Mouse (Mus musculus) heart, postnatal 36 days (tissue): ENCODE results near the gene Gpt2. TPM values are rescaled to one million over a fixed set of nuclear protein-coding genes. Genes with fewer than 3 reads are reported as not detected.

Experiments used
- DNase-seq, 2 experiments: peaks; one replicate each; pipeline ENCODE4 v3.0.0; 2021 to 2022
- intact Hi-C: fragments of 180-260 bp; cut with DNase I; formaldehyde crosslinking; loops from one replicate; pipeline ENCODE4 v1.15.1; 2025
- total RNA-seq, 2 experiments: library from RNA; stranded (reverse); gene quantifications; 2 replicates each; pipeline ENCODE4 v1.2.3; 2021

Gene Gpt2
- total RNA-seq = 10 to 100 TPM; 37.8 to 41.5 TPM

- DNase-seq = peak; percentile 87 to 89
- intact Hi-C loops = no loop called here
These were observed at the start of gene Gpt2 for GRCm38 (mm10) chr8:85492125-85492875. Gene Gpt2, plus strand, starts transcription at chr8:85492576.

DNA sequence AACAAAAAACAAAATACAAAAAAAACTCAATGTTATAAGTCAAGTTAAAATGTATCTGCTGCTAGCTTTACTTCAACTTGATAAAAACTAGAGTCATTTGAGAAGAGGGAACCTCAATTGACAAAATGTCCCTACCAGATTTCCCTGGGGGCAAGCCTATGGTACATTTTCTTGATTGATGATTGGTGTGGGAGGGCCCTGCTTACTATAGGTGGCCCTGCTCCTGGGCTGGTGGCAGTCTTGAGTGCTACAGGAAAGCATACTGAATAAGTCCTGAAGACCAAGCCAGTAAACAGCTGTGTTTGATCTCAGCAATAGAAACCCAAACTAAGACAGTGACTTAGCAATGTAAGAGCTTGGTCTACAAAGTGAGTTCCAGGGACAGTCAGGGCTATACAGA, 48.3 kb upstream of the Gpt2 start:
- intact Hi-C loops = no loop called here
- DNase-seq = no peak

GRCm38 (mm10) chr8:85445936-85446685, 46.3 kb upstream of the Gpt2 start:
- no peak for DNase-seq
- intact Hi-C loops = no loop called here

- DNase-seq = no peak
- intact Hi-C loops = no loop called here
These were observed 42.0 kb upstream of the Gpt2 start for GRCm38 (mm10) chr8:85450335-85450734.

- intact Hi-C loops = no loop called here
These were observed 40.0 kb upstream of the Gpt2 start for GRCm38 (mm10) chr8:85452328-85452727.

GRCm38 (mm10) chr8:85453256-85453655, 39.1 kb upstream of the Gpt2 start:
- intact Hi-C loops = no loop called here
- DNase-seq = no peak

More at GRCm38 (mm10) chr8:85452328-85452727, 40.0 kb upstream of the Gpt2 start:
- DNase-seq = no peak

DNA sequence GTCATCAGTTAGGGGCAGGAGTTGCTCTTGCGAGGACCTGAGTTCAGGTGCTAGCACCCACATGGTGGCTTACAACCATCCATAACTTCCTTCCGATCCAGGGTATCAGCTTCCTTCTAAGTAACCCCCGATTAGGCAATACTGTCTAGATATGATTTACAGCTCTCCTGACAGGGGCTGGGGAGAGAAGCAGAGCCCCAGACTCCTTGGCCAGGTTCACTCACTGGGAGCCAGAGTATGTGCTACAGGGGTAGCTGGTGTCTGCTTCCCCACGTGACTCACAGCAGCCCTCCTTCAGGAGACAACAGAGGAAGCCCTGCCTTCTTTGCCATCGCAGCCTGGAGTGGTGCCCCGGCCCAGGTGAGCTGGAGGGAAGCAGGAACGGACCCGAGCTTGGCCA, 37.6 kb upstream of the Gpt2 start:
- no peak for DNase-seq
- intact Hi-C loops = loop anchor here (5.0 kb wide), 1 partner anchor 1133 kb away; no protein-coding TSS in a partner anchor

DNA sequence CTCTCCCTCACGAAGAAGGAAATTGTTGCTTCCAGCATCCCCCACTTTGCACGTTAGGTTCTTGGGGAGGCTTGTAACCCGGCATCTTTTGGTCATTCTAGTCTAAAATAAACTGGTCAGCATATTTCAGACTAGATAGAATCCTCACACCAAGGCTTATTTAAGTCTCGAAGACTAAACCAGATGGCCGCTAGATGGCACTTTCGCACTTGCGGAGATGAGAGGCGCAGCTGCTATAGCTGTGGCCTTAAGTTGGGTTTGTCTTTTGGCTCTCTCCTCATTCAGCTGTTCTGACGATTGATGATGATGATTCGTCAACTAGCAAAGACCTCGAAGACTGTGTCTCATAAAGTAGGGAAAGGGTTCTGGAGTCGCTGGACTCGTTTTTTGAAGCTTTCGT, 35.8 kb upstream of the Gpt2 start:
- DNase-seq = peak; percentile 51 to 67
- intact Hi-C loops = loop anchor here (1.0 to 5.0 kb wide), 3 partner anchors 70 to 1131 kb away; no protein-coding TSS in a partner anchor

- intact Hi-C loops = loop anchor here (5.0 kb wide), 1 partner anchor 1128 kb away; no protein-coding TSS in a partner anchor
- no peak for DNase-seq
These were observed 32.8 kb upstream of the Gpt2 start for GRCm38 (mm10) chr8:85459582-85459981.

DNA sequence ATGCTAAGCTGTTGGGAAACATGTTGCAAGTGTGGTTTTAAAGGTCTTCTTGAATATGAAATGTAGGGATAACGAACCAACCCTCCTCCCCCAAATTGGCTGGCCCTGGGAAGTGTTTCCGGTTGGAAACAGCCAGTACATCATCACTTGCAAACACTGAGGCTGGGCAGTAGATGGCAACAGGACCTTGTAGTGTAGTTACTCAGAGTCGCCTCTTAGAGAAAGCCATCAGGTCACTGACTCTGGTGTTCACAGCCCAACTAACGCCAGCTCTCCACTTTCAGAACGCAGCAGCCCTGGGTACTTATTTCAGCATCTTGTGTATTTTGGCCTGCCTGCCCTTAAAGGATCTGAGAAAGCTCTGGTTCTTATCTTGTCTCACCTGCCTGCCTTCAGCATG, 31.6 kb upstream of the Gpt2 start:
- peak; percentile 5 to 8 for DNase-seq
- intact Hi-C loops = no loop called here

- DNase-seq = no peak
- intact Hi-C loops = no loop called here
These were observed 31.0 kb upstream of the Gpt2 start for GRCm38 (mm10) chr8:85461377-85461776.

DNA sequence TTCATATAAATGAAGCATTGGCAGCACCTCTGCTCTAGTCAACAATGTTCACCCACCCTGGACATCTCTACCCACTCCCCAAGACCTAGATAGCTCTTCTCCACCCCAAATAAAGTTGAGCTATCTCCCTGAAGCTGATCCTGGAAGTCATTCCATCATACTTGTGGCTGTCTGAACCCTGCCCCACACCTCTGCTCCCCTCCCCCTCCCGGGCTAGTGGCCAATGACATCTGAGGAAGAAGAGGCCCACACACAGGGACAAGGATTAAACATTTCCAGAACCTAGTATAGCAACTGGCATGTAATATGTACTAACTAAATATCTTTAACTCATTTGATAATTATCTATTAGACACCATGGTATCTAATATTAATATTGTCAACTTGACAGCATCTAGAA, 29.9 kb upstream of the Gpt2 start:
- DNase-seq = no peak
- intact Hi-C loops = no loop called here

GRCm38 (mm10) chr8:85464316-85464715, 28.1 kb upstream of the Gpt2 start:
- no peak for DNase-seq
- intact Hi-C loops = no loop called here

DNA sequence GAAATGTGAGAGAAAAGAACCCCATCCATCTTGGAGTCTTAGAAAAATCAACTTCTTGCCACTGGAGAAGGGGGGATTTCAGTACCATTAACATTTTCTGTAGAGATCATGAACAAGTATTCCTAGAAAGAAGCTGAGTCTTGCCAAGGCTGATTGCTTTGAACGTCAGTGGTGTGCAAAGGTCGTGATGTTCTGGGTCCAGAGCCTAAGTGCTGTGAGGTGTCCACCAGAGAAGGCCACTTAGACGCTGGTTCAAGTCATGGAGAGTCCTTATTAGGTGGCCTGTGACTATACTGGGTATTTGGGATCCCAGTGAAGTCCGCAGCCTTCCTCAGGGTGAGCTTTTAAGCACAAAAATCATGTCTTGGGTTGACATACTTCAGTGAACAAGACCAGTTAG, 26.3 kb upstream of the Gpt2 start:
- no peak for DNase-seq
- intact Hi-C loops = no loop called here

DNA sequence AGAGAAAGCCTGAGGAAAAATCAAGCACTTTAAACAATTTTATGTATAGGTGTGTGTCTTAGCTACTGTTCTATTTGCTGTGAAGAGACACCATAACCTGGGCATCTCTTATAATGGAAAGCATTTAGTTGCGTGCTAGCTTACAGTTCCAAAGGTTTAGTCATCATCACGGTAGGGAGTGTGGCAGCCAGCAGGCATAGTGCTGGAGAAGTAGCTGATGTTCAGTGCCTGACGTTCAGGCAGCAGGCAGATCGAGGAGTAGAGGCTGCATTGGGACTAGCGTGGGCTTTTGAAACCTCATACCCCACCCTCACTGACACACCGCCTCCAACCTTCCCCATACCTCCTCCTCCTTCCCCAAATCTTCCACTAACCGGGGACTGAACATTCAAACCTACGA, 21.6 kb upstream of the Gpt2 start:
- DNase-seq = no peak
- intact Hi-C loops = no loop called here

DNA sequence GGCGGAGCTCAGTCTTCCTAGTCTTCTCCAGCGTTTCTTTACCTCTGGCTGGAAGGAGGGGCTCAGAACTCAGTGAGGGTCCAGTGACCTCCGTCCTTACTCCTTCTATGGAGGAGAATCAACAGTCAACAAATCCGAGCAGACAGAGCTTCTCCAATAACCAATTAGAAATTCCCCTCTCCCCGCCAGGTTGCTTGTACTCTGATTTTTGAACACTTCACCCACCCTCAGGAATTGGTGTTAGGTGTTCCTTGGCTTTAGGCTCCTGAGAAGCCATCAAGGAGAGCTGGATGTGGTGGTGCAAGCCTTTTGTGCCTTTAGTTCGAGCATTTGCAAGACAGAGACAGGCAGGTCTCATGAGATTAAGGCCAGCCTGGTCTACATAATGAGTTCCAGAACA, 19.6 kb upstream of the Gpt2 start:
- no peak for DNase-seq
- intact Hi-C loops = no loop called here

DNA sequence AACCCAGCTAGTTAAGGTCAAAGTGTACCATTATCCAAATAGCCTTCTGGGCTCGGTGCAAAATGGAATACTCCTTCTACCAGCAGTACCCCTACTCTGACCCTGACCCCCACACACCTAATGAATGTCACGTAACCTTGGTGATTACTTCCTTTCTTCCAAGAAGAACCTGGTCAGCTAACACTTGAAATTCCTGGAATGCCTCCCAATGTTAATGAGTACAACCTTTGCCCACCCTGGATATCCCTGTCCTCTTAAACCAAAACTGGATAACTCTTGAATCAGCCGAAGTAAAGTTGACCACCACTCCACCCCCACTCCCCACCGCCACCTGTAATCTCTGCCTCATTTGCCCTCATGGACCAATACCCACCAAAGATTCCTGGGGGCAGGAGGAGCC, 19.1 kb upstream of the Gpt2 start:
- no peak for DNase-seq
- intact Hi-C loops = no loop called here

GRCm38 (mm10) chr8:85474924-85475323, 17.5 kb upstream of the Gpt2 start:
- intact Hi-C loops = no loop called here
- no peak for DNase-seq

DNA sequence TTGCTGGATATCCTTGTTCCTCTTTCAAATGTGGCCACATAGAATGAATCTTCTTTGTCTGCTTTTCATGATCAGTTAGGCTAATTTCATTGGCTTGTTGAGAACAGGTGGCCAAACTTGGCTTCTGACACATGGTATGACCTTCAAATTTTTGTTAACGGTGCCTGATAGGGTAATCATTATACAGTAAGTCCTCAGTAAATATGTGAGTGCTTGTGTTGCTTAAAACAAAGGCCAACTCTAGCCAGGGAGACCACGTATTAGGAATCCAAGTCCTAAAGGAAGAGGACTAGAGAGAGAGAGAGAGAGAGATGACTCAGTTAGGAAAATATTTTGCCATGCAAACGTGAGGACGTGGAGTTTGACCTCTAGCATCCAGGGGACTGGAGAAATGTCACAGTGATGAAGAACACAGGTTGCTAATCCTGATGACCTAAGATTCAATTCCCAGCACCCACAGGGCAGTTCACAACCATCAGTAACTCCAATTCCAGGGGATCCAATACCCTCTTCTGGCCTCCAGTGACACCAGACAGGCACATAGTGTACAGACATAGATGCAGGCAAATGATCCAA, 15.3 kb upstream of the Gpt2 start:
- intact Hi-C loops = no loop called here
- DNase-seq = no peak

DNA sequence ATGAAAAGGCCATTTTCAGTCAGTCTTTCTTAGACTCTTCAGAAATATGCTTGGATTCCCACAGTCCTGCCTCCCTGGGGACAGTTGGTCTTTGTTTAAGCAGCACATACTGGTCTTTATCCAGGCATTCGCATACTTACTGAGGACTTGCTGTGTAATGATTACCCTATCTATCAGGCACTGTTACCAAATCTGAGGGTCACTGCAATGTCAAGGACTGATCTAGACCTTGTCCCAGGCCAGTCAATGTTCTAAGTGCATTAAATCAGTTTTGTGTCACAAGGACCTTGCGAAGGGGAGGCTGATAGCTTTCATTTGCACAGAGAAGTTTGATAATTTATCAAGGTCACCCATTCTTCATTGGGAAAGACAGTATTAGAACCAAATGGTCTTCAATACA, 14.0 kb upstream of the Gpt2 start:
- intact Hi-C loops = no loop called here
- DNase-seq = no peak

- intact Hi-C loops = no loop called here
- DNase-seq = no peak
These were observed 12.7 kb upstream of the Gpt2 start for GRCm38 (mm10) chr8:85479710-85480109.

- peak in 1 of 2 experiments; percentile 20 for DNase-seq
- intact Hi-C loops = no loop called here
These were observed 10.5 kb upstream of the Gpt2 start for GRCm38 (mm10) chr8:85481900-85482299.
